Mouse (Mus musculus) left cerebral cortex, adult 11 months (tissue): ENCODE data around the gene Msh5.
"Not testable (repeated sequence)": the region's sequence is repeated elsewhere in the genome, so short reads cannot be mapped to it uniquely, and the experiment has no call there.

Experiments used
- DNase-seq: peaks from one replicate; pipeline ENCODE4 v3.0.0; 2022; ENCODE audit warnings: low spot score

The Msh5 gene

GRCm38 (mm10) chr17:35022541-35023060, 23.9 kb downstream of the Msh5 start:
- DNase-seq = no peak

GRCm38 (mm10) chr17:35021842-35022477, 24.6 kb downstream of the Msh5 start:
- DNase-seq = no peak

GRCm38 (mm10) chr17:35021163-35021808, 25.3 kb downstream of the Msh5 start:
- DNase-seq = peak; percentile 79

- no peak for DNase-seq
These were observed 26.0 kb downstream of the Msh5 start for GRCm38 (mm10) chr17:35020551-35020950.

- DNase-seq = no peak
These were observed 26.7 kb downstream of the Msh5 start for GRCm38 (mm10) chr17:35019894-35020293.

- DNase-seq = no peak
These were observed 28.4 kb downstream of the Msh5 start for GRCm38 (mm10) chr17:35018171-35018570.

- no peak for DNase-seq
These were observed 28.9 kb downstream of the Msh5 start for GRCm38 (mm10) chr17:35017706-35018030.

- no peak for DNase-seq
These were observed 29.5 kb downstream of the Msh5 start for GRCm38 (mm10) chr17:35016791-35017705.

- DNase-seq = no peak
These were observed 30.2 kb downstream of the Msh5 start, which contains the start of gene Vwa7 for GRCm38 (mm10) chr17:35016376-35016775. Vwa7 (plus strand) TSS chr17:35016579.

- DNase-seq = no peak
These were observed 31.2 kb downstream of the Msh5 start for GRCm38 (mm10) chr17:35015296-35015695.

GRCm38 (mm10) chr17:35013221-35013620, 33.3 kb downstream of the Msh5 start:
- no peak for DNase-seq

- DNase-seq = no peak
These were observed 34.1 kb downstream of the Msh5 start for GRCm38 (mm10) chr17:35012430-35012829.

GRCm38 (mm10) chr17:35011440-35011839, 35.1 kb downstream of the Msh5 start:
- DNase-seq = no peak

GRCm38 (mm10) chr17:35009586-35009985, 37.0 kb downstream of the Msh5 start:
- DNase-seq = no peak

GRCm38 (mm10) chr17:35007387-35007991, 39.1 kb downstream of the Msh5 start:
- no peak for DNase-seq

GRCm38 (mm10) chr17:35005902-35006301, 40.6 kb downstream of the Msh5 start:
- DNase-seq = not testable (repeated sequence)

GRCm38 (mm10) chr17:35005158-35005557, 41.4 kb downstream of the Msh5 start:
- DNase-seq = no peak

- DNase-seq = no peak
These were observed 42.3 kb downstream of the Msh5 start for GRCm38 (mm10) chr17:35004075-35004717.

GRCm38 (mm10) chr17:35003022-35003838, 43.3 kb downstream of the Msh5 start:
- no peak for DNase-seq

GRCm38 (mm10) chr17:35002153-35002865, 44.2 kb downstream of the Msh5 start:
- no peak for DNase-seq
